Mouse (Mus musculus) midbrain, embryonic 10.5 days (tissue): ENCODE results near the gene Harbi1. TPM values are rescaled to one million over a fixed set of nuclear protein-coding genes. Genes with fewer than 3 reads are reported as not detected.

Experiments used
- DNase-seq: peaks from one replicate; pipeline ENCODE4 v3.0.0-alpha.2; 2017; ENCODE audit warnings: low spot score
- H3K27ac ChIP-seq: fragments of 300-500 bp; sonication (generic); replicated peaks from 2 replicates; pipeline ENCODE4 v1.5.1; 2016; ENCODE audit warnings: mild to moderate bottlenecking
- H3K27me3 ChIP-seq: fragments of 300-500 bp; sonication (generic); 2 replicates; pipeline ENCODE4 v1.6.1; 2016; ENCODE audit warnings: low read depth, mild to moderate bottlenecking; ENCODE audit not compliant: poor library complexity, severe bottlenecking
- H3K36me3 ChIP-seq: fragments of 300-500 bp; sonication (generic); 2 replicates; pipeline ENCODE4 v1.6.1; 2016; ENCODE audit warnings: mild to moderate bottlenecking, moderate library complexity
- H3K4me1 ChIP-seq: fragments of 300-500 bp; sonication (generic); 2 replicates; pipeline ENCODE4 v1.6.1; 2016
- H3K4me3 ChIP-seq: fragments of 300-500 bp; sonication (generic); 2 replicates; pipeline ENCODE4 v1.5.1; 2016; ENCODE audit warnings: mild to moderate bottlenecking, moderate library complexity
- H3K9me3 ChIP-seq: fragments of 300-500 bp; sonication (generic); replicated peaks from 2 replicates; pipeline ENCODE4 v1.6.1; 2016; ENCODE audit warnings: mild to moderate bottlenecking
- WGBS: fragments of 180-500 bp; shearing (Covaris S2); methylation state at CpG from one replicate; pipeline ENCODE4 v1.1.7; 2016; 5-methylcytosine and 5-hydroxymethylcytosine counted together
- polyA plus RNA-seq: library from polyadenylated mRNA; unstranded; fragments of >200 nt; fragmentation: Nextera tagmentation; extraction: Ambion mirVana; gene quantifications from 2 replicates; pipeline ENCODE4 v1.2.1, GENCODE M21; 2016

Gene Harbi1
- polyA plus RNA-seq, 1 experiment from 2014 or later: 22.5 TPM

GRCm38 (mm10) chr2:91689452-91689851 lies 21.2 kb upstream of the Harbi1 start:
- 88% methylated on average over 7 of the region's 7 CpGs for WGBS
- H3K36me3 ChIP-seq: peaks cover 45% of the 10 kb centered on the region

GRCm38 (mm10) chr2:91695436-91696224 lies 15.0 kb upstream of the Harbi1 start:
- WGBS: 92% methylated on average over 10 of the region's 10 CpGs

More at GRCm38 (mm10) chr2:91689452-91689851, 21.2 kb upstream of the Harbi1 start:
- Histone ChIP-seq H3K9me3 (no peaks in the 10 kb centered on the region), H3K27ac (no peak overlapping the region), H3K4me3 (no peak overlapping the region), H3K27me3 (no peaks in the 10 kb centered on the region), H3K4me1 (no peaks in the 10 kb centered on the region)
- DNase-seq: no peak

DNA sequence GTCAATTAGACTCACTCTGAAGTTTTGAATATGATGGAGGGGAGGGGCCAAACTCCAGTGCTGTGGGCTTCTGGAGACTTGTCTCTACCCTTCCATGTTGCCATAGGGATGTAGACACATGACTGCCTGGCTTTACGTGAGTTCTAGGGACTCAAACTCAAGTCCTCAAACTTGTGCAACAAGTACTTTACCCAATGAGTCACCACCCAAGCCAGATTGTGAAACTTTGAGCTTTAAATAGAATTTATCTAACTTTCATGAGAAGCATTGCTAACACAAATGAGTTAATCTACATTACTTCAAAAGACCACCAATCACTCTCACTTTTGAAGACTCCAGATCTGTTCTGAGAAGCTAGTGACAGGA lies 14.4 kb upstream of the Harbi1 start:
- no peak overlapping the region for H3K4me3 ChIP-seq
- H3K4me1 ChIP-seq: no peaks in the 10 kb centered on the region
- WGBS: 94% methylated on average over 1 of the region's 1 CpGs
- no peak for DNase-seq
- no peaks in the 10 kb centered on the region for H3K27me3 ChIP-seq
- H3K36me3 ChIP-seq: peaks cover 26% of the 10 kb centered on the region
- no peak overlapping the region for H3K27ac ChIP-seq
- H3K9me3 ChIP-seq: no peaks in the 10 kb centered on the region

More at GRCm38 (mm10) chr2:91695436-91696224, 15.0 kb upstream of the Harbi1 start:
- Histone ChIP-seq H3K4me1 (no peaks in the 10 kb centered on the region), H3K9me3 (no peaks in the 10 kb centered on the region), H3K4me3 (no peak overlapping the region), H3K27ac (no peak overlapping the region), H3K36me3 (peaks cover 26% of the 10 kb centered on the region), H3K27me3 (no peaks in the 10 kb centered on the region)
- no peak for DNase-seq

DNA sequence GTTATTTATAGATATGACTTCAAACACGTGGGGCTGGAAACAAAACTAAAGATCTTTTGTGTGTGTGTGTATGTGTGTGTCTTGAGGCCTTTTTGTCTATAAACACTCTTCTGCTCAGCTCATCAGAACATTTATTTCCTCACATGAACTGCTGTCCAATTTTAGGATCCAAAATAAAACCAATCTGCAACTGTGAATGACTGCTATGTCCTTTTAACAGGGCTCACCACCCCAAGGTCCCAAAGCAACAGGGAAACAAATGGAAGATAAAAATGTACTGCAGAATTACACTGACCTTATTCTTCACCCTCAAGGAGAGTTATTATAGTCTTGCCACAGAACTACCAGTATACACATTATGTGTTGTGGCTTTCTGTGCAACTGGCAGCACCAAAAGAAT lies 11.4 kb upstream of the Harbi1 start:
- no peak for DNase-seq
- H3K9me3 ChIP-seq: no peaks in the 10 kb centered on the region
- no peak overlapping the region for H3K27ac ChIP-seq
- no peak overlapping the region for H3K4me3 ChIP-seq
- WGBS: 82% methylated on average over 1 of the region's 1 CpGs
- H3K4me1 ChIP-seq: no peaks in the 10 kb centered on the region
- peaks cover 8% of the 10 kb centered on the region; the same call in 1 of the 2 replicates for H3K36me3 ChIP-seq
- no peaks in the 10 kb centered on the region for H3K27me3 ChIP-seq

- Histone ChIP-seq H3K27ac (no peak overlapping the region), H3K27me3 (no peaks in the 10 kb centered on the region), H3K36me3 (no peaks in the 10 kb centered on the region), H3K4me3 (no peak overlapping the region), H3K9me3 (no peaks in the 10 kb centered on the region), H3K4me1 (no peaks in the 10 kb centered on the region)
- 95% methylated on average over 2 of the region's 2 CpGs for WGBS
- no peak for DNase-seq
Measured at GRCm38 (mm10) chr2:91701366-91701765, 9.3 kb upstream of the Harbi1 start.

DNA sequence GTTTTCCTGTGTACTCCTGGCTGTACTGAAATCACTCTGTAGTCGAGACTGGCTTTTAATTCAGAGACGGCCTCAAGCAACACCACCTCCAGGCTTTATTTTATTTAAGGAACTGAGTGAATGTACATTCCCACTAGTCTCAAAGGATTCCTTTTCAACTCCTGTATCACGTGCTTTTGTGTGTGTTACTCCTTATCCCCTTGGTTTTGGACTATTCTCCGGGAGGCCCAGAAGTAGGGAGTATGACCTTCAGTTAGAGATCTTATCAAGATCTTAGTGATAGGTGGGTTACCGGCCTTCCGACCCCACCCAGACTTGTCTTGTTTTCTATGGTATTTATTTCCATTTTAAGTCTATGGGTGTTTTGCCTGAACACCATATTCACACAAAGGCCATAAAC lies 4.9 kb upstream of the Harbi1 start:
- no peak for DNase-seq
- Histone ChIP-seq H3K9me3 (no peaks in the 10 kb centered on the region), H3K4me3 (no peak overlapping the region), H3K4me1 (peaks cover 9% of the 10 kb centered on the region), H3K27ac (no peak overlapping the region), H3K27me3 (no peaks in the 10 kb centered on the region), H3K36me3 (no peaks in the 10 kb centered on the region)
- WGBS: 84% methylated on average over 6 of the region's 6 CpGs

DNA sequence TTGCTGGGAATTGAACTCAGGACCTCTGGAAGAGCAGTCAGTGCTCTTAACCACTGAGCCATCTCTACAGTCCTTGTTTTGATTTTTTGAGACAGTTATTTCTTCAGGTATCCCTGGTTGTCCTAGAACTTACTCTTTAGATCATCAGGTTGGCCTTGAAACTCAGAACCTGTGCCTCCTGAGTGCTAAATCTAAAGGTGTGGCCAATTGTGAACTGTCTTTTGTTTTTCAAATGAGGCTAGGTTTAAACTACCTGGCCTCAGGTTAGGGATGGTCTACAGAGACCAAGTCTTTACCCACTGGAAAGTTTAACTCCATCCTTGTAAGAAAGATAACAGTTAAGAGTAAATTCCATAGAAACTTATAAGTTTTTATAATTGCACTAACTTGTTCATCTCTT lies 4.2 kb upstream of the Harbi1 start:
- H3K4me3 ChIP-seq: no peak overlapping the region
- no peak for DNase-seq
- no peaks in the 10 kb centered on the region for H3K36me3 ChIP-seq
- no peaks in the 10 kb centered on the region for H3K9me3 ChIP-seq
- no peak overlapping the region for H3K27ac ChIP-seq
- H3K4me1 ChIP-seq: peaks cover 14% of the 10 kb centered on the region
- H3K27me3 ChIP-seq: no peaks in the 10 kb centered on the region

- no peaks in the 10 kb centered on the region for H3K27me3 ChIP-seq
- peaks cover 26% of the 10 kb centered on the region for H3K4me1 ChIP-seq
- no peak overlapping the region for H3K4me3 ChIP-seq
- H3K27ac ChIP-seq: no peak overlapping the region
- no peak for DNase-seq
- no peaks in the 10 kb centered on the region for H3K9me3 ChIP-seq
- 94% methylated on average over 6 of the region's 6 CpGs for WGBS
- H3K36me3 ChIP-seq: no peaks in the 10 kb centered on the region; the same call in 1 of the 2 replicates
Measured at GRCm38 (mm10) chr2:91708361-91708760, 2.3 kb upstream of the Harbi1 start.

- Histone ChIP-seq H3K27ac (peak overlapping the region; percentile 95), H3K4me3 (peak overlapping the region; percentile 93), H3K9me3 (no peaks in the 10 kb centered on the region), H3K4me1 (peaks cover 28% of the 10 kb centered on the region), H3K36me3 (peaks cover 10% of the 10 kb centered on the region), H3K27me3 (no peaks in the 10 kb centered on the region)
- WGBS: 7% methylated on average over 8 of the region's 8 CpGs
- no peak for DNase-seq
Measured at GRCm38 (mm10) chr2:91711256-91711925, 739 bp downstream of the Harbi1 start.

DNA sequence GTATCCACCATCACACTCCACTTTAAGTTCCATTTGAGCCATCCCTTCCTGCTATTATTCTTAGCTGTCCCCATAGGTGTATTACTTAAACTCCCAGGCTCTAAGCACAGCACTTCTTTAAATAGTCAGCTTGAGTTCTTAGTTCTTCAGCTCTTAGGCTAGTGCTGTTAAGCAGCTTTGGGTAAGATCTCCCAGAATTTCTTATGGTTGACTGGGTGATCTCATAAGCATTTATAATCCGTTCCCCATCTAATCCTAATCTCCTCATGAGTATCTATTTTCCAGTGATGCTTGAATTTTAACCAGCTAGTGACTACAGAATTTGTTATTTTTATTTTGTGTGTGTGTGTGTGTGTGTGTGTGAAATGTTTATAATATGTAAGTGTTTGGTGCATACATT lies 4.3 kb downstream of the Harbi1 start:
- 73% methylated on average over 1 of the region's 1 CpGs for WGBS
- peaks cover 21% of the 10 kb centered on the region for H3K4me1 ChIP-seq

GRCm38 (mm10) chr2:91718276-91718675 lies 7.6 kb downstream of the Harbi1 start:
- no peak overlapping the region for H3K4me3 ChIP-seq
- H3K27ac ChIP-seq: no peak overlapping the region
- peaks cover 33% of the 10 kb centered on the region for H3K36me3 ChIP-seq
- whole genome bisulfite sequencing: 89% methylated on average over 6 of the region's 6 CpGs
- no peaks in the 10 kb centered on the region for H3K9me3 ChIP-seq
- no peak for DNase-seq
- H3K4me1 ChIP-seq: 0 out of 2 replicates have a peak, but pooled peaks cover 2% of the 10 kb centered on the region
- H3K27me3 ChIP-seq: no peaks in the 10 kb centered on the region

More for the DNA sequence above, 4.3 kb downstream of the Harbi1 start:
- H3K27ac ChIP-seq: no peak overlapping the region
- H3K27me3 ChIP-seq: no peaks in the 10 kb centered on the region
- no peak overlapping the region for H3K4me3 ChIP-seq
- no peak for DNase-seq
- no peaks in the 10 kb centered on the region for H3K9me3 ChIP-seq
- peaks cover 21% of the 10 kb centered on the region for H3K36me3 ChIP-seq

- Histone ChIP-seq H3K27me3 (no peaks in the 10 kb centered on the region), H3K4me1 (no peaks in the 10 kb centered on the region), H3K27ac (no peak overlapping the region), H3K36me3 (peaks cover 17% of the 10 kb centered on the region), H3K4me3 (no peak overlapping the region), H3K9me3 (no peaks in the 10 kb centered on the region)
- 77% methylated on average over 4 of the region's 4 CpGs for WGBS
- no peak for DNase-seq
Measured at GRCm38 (mm10) chr2:91723382-91723781, 12.7 kb downstream of the Harbi1 start.

DNA sequence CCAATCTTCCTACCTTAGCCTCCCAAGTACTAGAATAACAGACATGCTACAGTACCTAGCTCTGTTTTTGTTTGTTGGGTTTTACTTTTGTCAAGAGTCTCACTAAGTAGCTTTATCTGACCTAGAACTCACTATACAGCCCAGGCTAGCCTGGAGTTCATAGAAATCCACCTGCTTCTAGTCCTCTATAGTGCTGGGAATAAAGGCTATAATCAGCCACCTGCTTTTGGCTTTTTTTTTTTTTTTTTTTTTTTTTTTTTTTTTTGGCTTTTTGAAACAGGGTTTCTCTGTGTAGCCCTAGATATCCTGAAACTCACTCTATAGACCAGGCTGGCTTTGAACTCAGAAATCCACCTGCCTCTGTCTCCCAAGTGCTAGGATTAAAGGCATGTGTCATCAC lies 13.3 kb downstream of the Harbi1 start:
- Histone ChIP-seq H3K36me3 (peaks cover 17% of the 10 kb centered on the region), H3K27ac (no peak overlapping the region), H3K27me3 (no peaks in the 10 kb centered on the region), H3K4me1 (no peaks in the 10 kb centered on the region), H3K4me3 (no peak overlapping the region), H3K9me3 (no peaks in the 10 kb centered on the region)
- DNase-seq: no peak
